Mouse (Mus musculus) hindbrain, embryonic 12.5 days (tissue): ENCODE results near the gene Gm20662. TPM values are rescaled to one million over a fixed set of nuclear protein-coding genes. Genes with fewer than 3 reads are reported as not detected.

Source experiments
- ATAC-seq: fragments of 200-750 bp; cut with Nextera tagmentation; 2 replicates; pipeline ENCODE4 v1.8.0; 2017; ENCODE audit warnings: moderate TSS enrichment; ENCODE audit not compliant: low FRiP score
- H3K27ac ChIP-seq: fragments of 300-500 bp; sonication (generic); 2 replicates; pipeline ENCODE4 v1.5.1; 2016; ENCODE audit warnings: mild to moderate bottlenecking
- H3K27me3 ChIP-seq: fragments of 300-500 bp; sonication (generic); 2 replicates; pipeline ENCODE4 v1.6.1; 2016; ENCODE audit warnings: mild to moderate bottlenecking
- H3K36me3 ChIP-seq: fragments of 300-500 bp; sonication (generic); 2 replicates; pipeline ENCODE4 v1.6.1; 2016; ENCODE audit warnings: mild to moderate bottlenecking
- H3K4me1 ChIP-seq: fragments of 300-500 bp; sonication (generic); 2 replicates; pipeline ENCODE4 v1.6.1; 2016
- H3K4me2 ChIP-seq: fragments of 300-500 bp; sonication (generic); replicated peaks from 2 replicates; pipeline ENCODE4 v1.6.1; 2016; ENCODE audit warnings: mild to moderate bottlenecking
- H3K4me3 ChIP-seq: fragments of 300-500 bp; sonication (generic); 2 replicates; pipeline ENCODE4 v1.5.1; 2016; ENCODE audit warnings: mild to moderate bottlenecking
- H3K9ac ChIP-seq: fragments of 300-500 bp; sonication (generic); 2 replicates; pipeline ENCODE4 v1.6.1; 2016; ENCODE audit warnings: mild to moderate bottlenecking, moderate library complexity
- H3K9me3 ChIP-seq: fragments of 300-500 bp; sonication (generic); replicated peaks from 2 replicates; pipeline ENCODE4 v1.6.1; 2016; ENCODE audit warnings: mild to moderate bottlenecking
- WGBS: fragments of 180-500 bp; shearing (Covaris S2); methylation state at CpG from one replicate; pipeline ENCODE4 v1.1.7; 2016; 5-methylcytosine and 5-hydroxymethylcytosine counted together
- polyA plus RNA-seq: library from polyadenylated mRNA; unstranded; fragments of >200 nt; fragmentation: Nextera tagmentation; extraction: Ambion mirVana; gene quantifications from 2 replicates; pipeline ENCODE4 v1.2.1, GENCODE M21; 2016

Gene Gm20662
- polyA plus RNA-seq, 1 experiment from 2014 or later, result not detected

GRCm38 (mm10) chr9:108067199-108067598 is 71.0 kb downstream of the Gm20662 start:
- Histone ChIP-seq H3K9ac (no peak overlapping the region), H3K4me1 (no peaks in the 10 kb centered on the region), H3K27me3 (no peaks in the 10 kb centered on the region), H3K4me2 (no peak overlapping the region), H3K9me3 (no peaks in the 10 kb centered on the region), H3K4me3 (no peak overlapping the region), H3K27ac (no peak overlapping the region), H3K36me3 (peaks cover 51% of the 10 kb centered on the region)
- 83% methylated on average over 7 of the region's 7 CpGs for WGBS
- no peak for ATAC-seq

DNA sequence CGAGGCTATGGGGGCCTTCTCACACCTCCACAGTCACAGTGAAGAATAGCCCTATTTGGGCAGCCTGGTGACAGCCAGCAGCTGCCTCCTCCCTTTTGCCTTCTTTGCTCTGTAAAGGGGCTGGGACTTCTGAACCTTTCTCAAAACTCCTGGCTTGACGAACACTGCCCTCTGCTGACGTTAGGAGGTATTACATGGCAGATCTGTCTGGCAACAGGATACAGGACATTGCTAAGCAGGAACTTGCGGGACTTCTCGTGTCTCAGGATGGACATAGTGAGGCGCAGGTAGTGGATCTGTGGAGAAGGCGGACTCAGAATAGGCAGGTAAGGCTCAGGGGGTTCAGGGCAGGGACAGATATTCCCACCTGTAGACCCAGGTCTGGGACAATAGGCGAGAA is 71.8 kb downstream of the Gm20662 start:
- Histone ChIP-seq H3K36me3 (peaks cover 47% of the 10 kb centered on the region), H3K9me3 (no peaks in the 10 kb centered on the region), H3K4me2 (no peak overlapping the region), H3K27me3 (no peaks in the 10 kb centered on the region), H3K4me1 (no peaks in the 10 kb centered on the region), H3K27ac (no peak overlapping the region), H3K9ac (no peak overlapping the region; the same call in 1 of the 2 replicates), H3K4me3 (no peak overlapping the region)
- WGBS, result 24% methylated on average over 8 of the region's 8 CpGs
- peak; percentile 42 for ATAC-seq

DNA sequence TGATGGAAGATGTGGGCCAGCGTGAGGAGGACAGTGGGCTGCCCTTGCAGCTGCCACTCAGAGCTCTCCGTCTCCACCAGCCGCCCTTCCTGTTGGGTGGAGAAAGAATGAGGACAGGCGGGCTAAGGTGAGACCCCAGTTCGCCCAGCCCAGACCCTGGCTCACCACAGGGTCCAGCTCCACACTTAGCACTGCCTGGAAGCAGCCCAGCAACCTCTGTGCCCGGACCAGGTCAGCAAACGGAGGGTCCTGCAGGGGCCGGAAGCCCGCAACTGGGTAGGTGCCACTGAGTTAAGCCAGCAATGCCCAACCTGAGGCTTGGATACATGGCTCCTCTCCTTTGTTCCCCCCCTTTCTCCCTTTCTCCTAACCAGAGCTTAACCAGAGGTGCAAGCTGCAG is 72.9 kb downstream of the Gm20662 start:
- Histone ChIP-seq H3K9ac (no peak overlapping the region), H3K4me2 (no peak overlapping the region), H3K27me3 (no peaks in the 10 kb centered on the region), H3K36me3 (peaks cover 39% of the 10 kb centered on the region), H3K27ac (no peak overlapping the region), H3K4me3 (no peak overlapping the region), H3K9me3 (no peaks in the 10 kb centered on the region), H3K4me1 (no peaks in the 10 kb centered on the region)
- WGBS, result 93% methylated on average over 9 of the region's 9 CpGs
- ATAC-seq, result no peak

DNA sequence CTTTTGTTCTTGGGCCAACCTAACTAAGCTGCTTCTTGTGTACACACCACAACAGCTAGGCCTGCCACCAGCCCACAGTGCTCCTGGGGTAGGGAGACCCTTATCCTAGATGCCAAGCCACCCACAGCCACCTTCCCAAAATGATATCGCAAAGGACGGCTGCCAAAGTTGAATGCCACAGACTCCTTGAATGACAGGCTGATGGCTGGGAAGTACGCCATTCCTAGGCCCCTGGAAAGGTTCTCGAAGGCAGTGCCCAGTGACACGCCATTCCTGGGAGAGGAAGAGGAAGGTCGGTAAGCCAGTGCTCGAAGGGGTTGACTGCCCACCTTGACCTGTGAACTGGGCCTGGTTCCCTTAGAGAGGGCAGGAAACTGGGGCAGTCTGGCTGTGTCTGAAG is 73.4 kb downstream of the Gm20662 start:
- H3K36me3 ChIP-seq, result peaks cover 35% of the 10 kb centered on the region
- WGBS, result 91% methylated on average over 7 of the region's 7 CpGs

GRCm38 (mm10) chr9:108071801-108072200 is 75.7 kb downstream of the Gm20662 start:
- no peak overlapping the region for H3K4me2 ChIP-seq
- H3K9me3 ChIP-seq, result no peaks in the 10 kb centered on the region
- H3K27me3 ChIP-seq, result no peaks in the 10 kb centered on the region
- no peak for ATAC-seq
- 90% methylated on average over 4 of the region's 4 CpGs for WGBS
- H3K4me3 ChIP-seq, result no peak overlapping the region
- H3K27ac ChIP-seq, result no peak overlapping the region
- no peak overlapping the region for H3K9ac ChIP-seq
- peaks cover 25% of the 10 kb centered on the region for H3K36me3 ChIP-seq
- no peaks in the 10 kb centered on the region for H3K4me1 ChIP-seq

More for the DNA sequence above, 73.4 kb downstream of the Gm20662 start:
- Histone ChIP-seq H3K27me3 (no peaks in the 10 kb centered on the region), H3K9ac (no peak overlapping the region), H3K4me3 (no peak overlapping the region), H3K4me2 (no peak overlapping the region), H3K27ac (no peak overlapping the region), H3K9me3 (no peaks in the 10 kb centered on the region), H3K4me1 (no peaks in the 10 kb centered on the region)
- ATAC-seq, result no peak

DNA sequence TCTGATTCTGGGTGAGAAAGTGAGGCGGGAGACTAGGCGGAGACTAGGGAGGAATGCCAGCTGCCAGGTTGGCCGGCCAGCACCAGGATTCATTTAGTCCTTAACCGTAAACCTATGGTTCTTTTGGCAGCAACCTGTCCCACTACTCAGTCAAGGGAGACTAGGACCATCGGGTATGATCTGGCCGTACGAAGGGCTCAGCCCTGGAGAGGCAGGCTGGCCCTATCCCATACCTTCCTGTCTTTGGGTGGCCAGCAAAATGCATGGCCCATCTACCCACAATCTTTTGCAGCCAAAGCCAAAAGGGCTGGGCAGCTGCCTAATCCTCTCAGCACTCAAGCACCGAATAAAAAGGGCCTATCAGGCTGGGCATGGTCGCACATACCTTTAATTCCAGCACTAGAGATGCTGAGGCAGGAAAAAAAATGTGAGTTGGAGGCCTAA is 76.4 kb downstream of the Gm20662 start:
- H3K27me3 ChIP-seq, result no peaks in the 10 kb centered on the region
- H3K27ac ChIP-seq, result no peak overlapping the region
- no peak overlapping the region for H3K4me2 ChIP-seq
- peaks cover under 1% of the 10 kb centered on the region for H3K4me1 ChIP-seq
- ATAC-seq, result no peak
- peaks cover 25% of the 10 kb centered on the region for H3K36me3 ChIP-seq
- no peaks in the 10 kb centered on the region for H3K9me3 ChIP-seq
- no peak overlapping the region for H3K4me3 ChIP-seq
- WGBS, result 77% methylated on average over 9 of the region's 9 CpGs
- H3K9ac ChIP-seq, result no peak overlapping the region

GRCm38 (mm10) chr9:108073141-108073930 is 77.2 kb downstream of the Gm20662 start:
- Histone ChIP-seq H3K27ac (no peak overlapping the region), H3K4me2 (no peak overlapping the region), H3K4me1 (peaks cover 9% of the 10 kb centered on the region), H3K9me3 (no peaks in the 10 kb centered on the region), H3K9ac (no peak overlapping the region), H3K36me3 (peaks cover 25% of the 10 kb centered on the region), H3K4me3 (no peak overlapping the region), H3K27me3 (no peaks in the 10 kb centered on the region)
- 71% methylated on average over 7 of the region's 7 CpGs for WGBS
- ATAC-seq, result no peak

DNA sequence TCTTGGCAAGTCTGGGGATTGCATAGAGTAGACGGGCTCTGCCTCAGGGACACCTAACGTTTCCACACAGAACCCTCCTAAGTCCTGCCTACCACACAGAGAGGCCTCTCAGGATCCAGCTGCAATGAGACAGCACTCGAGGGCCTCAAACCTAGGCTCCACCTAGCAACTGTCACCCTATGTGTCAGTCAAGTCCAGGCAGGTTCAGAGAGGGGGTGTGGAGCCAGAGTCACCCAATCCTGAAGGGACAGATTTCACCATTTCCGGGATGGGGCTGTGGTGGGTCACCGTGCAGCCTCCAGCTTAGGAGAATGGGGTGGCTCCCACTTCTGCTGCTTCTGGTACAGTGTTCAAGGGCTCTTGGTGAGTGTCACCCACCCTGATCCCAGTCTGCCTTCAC is 84.0 kb downstream of the Gm20662 start, which contains the start of gene Mst1:
TSS of gene Mst1 (plus strand) at position 269 of the 400 bp plus-strand sequence.
- peaks cover 18% of the 10 kb centered on the region for H3K4me1 ChIP-seq
- WGBS, result 79% methylated on average over 5 of the region's 5 CpGs
- no peaks in the 10 kb centered on the region for H3K9me3 ChIP-seq
- ATAC-seq, result no peak
- peak within 1 kb of the TSS; percentile 87 for H3K4me2 ChIP-seq
- peaks cover 43% of the 10 kb centered on the region for H3K27me3 ChIP-seq
- peak within 1 kb of the TSS; percentile 87 for H3K9ac ChIP-seq
- H3K36me3 ChIP-seq, result peaks cover 15% of the 10 kb centered on the region
- H3K4me3 ChIP-seq, result peak within 1 kb of the TSS; percentile 59
- no peak within 1 kb of the TSS for H3K27ac ChIP-seq

DNA sequence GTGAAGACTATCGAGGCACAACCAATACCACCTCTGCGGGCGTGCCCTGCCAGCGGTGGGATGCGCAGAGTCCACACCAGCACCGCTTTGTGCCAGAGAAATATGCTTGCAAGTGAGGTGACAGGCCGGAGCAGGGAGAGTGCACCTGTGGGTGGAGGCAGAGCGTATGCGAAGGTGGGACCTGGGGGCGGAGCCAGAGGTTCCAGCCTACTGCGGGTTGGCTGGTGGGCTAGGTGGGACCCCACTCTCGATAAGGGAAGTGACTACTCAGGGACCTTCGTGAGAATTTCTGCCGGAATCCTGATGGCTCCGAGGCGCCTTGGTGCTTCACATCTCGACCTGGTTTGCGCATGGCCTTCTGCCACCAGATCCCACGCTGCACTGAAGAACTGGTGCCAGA is 86.4 kb downstream of the Gm20662 start:
- Histone ChIP-seq H3K9me3 (no peaks in the 10 kb centered on the region), H3K27me3 (peaks cover 43% of the 10 kb centered on the region), H3K4me1 (peaks cover 17% of the 10 kb centered on the region), H3K4me2 (peak overlapping the region; percentile 24), H3K9ac (0 out of 2 replicates have a peak overlapping the region, but pooled peaks have one; percentile 20), H3K27ac (no peak overlapping the region), H3K36me3 (peaks cover 38% of the 10 kb centered on the region), H3K4me3 (0 out of 2 replicates have a peak overlapping the region, but pooled peaks have one; percentile 5)
- WGBS, result 4% methylated on average over 19 of the region's 19 CpGs
- no peak for ATAC-seq

DNA sequence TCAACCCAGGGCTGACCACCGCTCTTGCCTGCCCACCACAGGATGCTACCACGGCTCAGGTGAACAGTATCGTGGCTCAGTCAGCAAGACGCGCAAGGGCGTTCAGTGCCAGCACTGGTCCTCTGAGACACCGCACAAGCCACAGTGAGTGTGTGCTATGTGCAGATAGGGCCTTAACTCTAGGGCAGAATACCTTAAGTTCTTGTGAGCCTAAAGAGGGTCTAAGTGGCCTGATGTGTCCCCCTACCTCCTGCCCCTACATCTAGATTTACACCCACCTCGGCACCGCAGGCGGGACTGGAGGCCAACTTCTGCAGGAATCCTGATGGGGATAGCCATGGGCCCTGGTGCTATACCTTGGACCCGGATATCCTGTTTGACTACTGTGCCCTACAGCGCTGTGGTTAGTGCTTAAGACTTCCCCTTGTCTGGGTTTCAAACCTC is 86.9 kb downstream of the Gm20662 start, which contains the start of gene Rnf123:
TSS of gene Rnf123 (minus strand) at position 359 of the 444 bp plus-strand sequence.
- Histone ChIP-seq H3K36me3 (peaks cover 43% of the 10 kb centered on the region), H3K4me3 (0 out of 2 replicates have a peak within 1 kb of the TSS, but pooled peaks have one; percentile 5), H3K9me3 (no peaks in the 10 kb centered on the region), H3K27ac (no peak within 1 kb of the TSS), H3K4me2 (peak within 1 kb of the TSS; percentile 24), H3K27me3 (peaks cover 43% of the 10 kb centered on the region), H3K9ac (0 out of 2 replicates have a peak within 1 kb of the TSS, but pooled peaks have one; percentile 20), H3K4me1 (peaks cover 12% of the 10 kb centered on the region)
- 35% methylated on average over 12 of the region's 12 CpGs for WGBS
- ATAC-seq, result no peak

DNA sequence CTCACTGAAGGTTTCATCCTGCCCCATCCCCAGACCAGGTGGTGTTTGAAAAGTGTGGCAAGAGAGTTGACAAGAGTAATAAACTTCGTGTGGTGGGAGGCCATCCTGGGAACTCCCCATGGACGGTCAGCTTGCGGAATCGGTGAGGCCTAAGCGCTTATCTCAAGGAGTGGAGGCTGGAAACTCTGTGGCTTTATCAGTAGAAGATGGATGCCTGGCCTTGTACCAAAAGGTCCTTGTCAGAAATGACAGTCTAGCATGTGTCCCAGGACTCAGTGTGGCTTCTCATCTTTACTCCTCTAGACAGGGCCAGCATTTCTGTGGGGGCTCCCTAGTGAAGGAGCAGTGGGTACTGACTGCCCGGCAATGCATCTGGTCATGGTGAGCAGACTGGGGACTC is 87.4 kb downstream of the Gm20662 start:
- Histone ChIP-seq H3K4me2 (no peak overlapping the region), H3K27me3 (peaks cover 43% of the 10 kb centered on the region), H3K27ac (no peak overlapping the region), H3K9me3 (no peaks in the 10 kb centered on the region), H3K9ac (no peak overlapping the region), H3K36me3 (peaks cover 49% of the 10 kb centered on the region), H3K4me3 (no peak overlapping the region), H3K4me1 (peaks cover 7% of the 10 kb centered on the region)
- no peak for ATAC-seq
- WGBS, result 83% methylated on average over 6 of the region's 6 CpGs

DNA sequence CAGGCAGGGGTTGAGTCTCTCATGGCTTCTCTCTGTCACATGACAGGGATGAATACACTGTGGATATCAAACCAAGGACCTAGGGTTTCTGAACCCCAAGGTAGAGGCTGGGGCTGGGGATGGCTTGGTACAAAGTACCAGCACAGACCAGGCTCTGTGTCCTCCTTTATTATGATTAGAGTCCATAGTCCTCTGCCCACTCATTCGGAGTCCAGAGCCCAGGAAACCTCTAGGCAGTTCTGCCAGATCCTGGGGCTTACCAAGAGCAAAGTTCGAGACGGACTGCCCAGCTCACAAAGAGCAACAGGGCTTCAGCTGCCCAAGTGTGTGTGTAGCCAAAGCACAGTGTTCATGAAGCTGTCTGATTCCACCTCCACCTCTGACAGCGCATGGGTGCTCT is 89.1 kb downstream of the Gm20662 start:
- no peak overlapping the region for H3K27ac ChIP-seq
- H3K9ac ChIP-seq, result no peak overlapping the region
- no peak for ATAC-seq
- no peaks in the 10 kb centered on the region; the same call in 1 of the 2 replicates for H3K4me1 ChIP-seq
- WGBS, result 95% methylated on average over 4 of the region's 4 CpGs
- H3K9me3 ChIP-seq, result no peaks in the 10 kb centered on the region
- H3K36me3 ChIP-seq, result peaks cover 66% of the 10 kb centered on the region
- no peak overlapping the region for H3K4me2 ChIP-seq
- H3K4me3 ChIP-seq, result no peak overlapping the region
- peaks cover 39% of the 10 kb centered on the region for H3K27me3 ChIP-seq
